Mouse (Mus musculus): ENCODE measurements around the gene Myt1. TPM values are rescaled to one million over a fixed set of nuclear protein-coding genes. Genes with fewer than 3 reads are reported as not detected.

The Myt1 gene
- polyA plus RNA-seq (2017; shearing (Covaris generic)) = not detected

DNA sequence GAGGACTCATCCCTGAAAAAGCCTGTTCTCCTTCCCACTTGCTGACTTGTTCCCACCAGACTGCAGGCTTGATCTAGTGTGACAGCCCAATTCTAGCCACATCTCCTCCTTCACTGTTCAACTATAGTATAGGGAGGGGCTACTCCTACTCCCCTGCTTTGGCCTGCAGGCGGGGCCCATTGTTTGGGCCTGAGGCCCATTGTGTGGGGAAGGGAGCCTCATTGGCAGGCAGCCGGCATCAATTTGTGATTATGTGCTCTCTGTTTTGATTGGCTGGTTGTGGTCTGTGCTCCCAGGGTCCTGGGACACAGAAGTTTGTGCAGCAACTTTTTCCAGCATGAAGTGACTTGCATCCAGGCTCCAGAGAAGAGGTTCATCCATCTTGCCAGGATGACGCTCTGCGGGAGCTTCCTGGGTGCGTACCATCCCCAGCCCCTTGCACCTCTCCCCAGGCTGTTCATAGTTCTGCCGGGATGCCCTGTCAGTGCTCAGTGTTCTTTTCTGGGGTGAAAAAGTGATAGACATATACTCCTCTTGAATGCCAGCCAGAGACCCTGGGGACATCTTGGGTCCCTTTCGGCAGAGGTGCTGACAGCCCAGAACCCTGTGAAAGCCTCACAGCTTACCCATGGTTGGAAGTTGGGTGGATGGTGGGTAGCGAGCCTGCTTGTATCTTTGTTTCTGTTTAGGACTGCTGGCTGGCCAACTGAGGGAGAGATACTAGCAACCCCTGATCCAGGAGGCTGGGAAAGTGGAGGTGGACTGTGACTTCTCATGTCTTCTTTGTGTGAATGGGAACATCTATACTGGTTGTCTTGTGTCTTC lies at the start of gene Myt1:
Gene Myt1 (plus strand): TSS at position 327 of the 825 bp plus-strand sequence.

GRCm38 (mm10) chr2:181714903-181715326 lies 48.2 kb upstream of the Myt1 start, which contains the start of gene Oprl1:
Gene Oprl1 (plus strand): TSS chr2:181715016.

DNA sequence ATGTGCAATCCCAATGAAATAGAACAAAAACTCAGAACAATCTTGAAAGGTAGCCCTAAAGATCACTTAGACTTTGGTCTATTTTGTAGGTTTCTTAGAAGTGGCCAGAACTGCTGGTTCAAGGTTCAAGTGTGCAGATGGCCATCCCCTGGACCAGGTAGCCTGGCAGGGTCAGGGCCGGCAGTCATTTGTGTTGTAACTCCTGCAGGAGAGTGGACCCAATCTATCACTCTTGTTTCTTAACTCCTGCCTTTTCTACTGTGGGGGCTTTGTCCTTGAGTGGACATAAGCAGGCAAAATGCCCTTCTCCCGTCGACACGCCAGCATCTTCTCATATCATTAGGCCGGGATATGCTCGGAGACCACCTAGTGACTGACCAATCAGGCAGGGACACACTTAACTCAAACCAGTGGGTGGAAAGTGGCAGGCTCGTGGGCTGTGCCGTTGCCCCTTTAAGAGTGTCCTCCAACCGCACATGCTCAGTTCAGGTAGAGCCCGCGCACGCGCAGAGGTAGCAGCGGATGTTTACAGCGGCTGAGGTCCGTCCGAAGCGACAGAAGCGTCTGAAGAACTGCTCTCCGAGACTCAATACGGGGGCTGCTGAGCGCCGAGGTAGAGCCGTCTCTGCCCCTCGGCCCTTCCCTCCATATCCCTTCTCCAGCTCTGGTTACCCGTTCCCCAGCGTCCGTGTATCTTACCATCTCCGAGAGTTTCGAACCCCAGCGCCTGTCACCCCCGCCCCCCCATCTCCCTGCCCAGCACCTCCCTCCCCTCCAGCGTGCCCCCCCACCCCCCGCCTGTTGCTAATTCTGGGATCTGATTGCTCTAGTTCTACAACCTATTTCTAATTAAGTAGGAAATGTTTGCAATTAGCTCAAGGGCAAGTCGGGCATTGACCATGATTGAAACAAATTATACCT lies 74.5 kb downstream of the Myt1 start, which contains the start of gene Pcmtd2:
Gene Pcmtd2 (plus strand): TSS at position 483 of the 921 bp plus-strand sequence.

GRCm38 (mm10) chr2:181863791-181864535 lies 100.8 kb downstream of the Myt1 start, which contains the start of gene Polr3k:
Gene Polr3k (plus strand): TSS chr2:181864337.

Other genes starting within 250 kb of the Myt1 start
- gene Dnajc5, start 242.8 kb upstream of the Myt1 start, polyA plus RNA-seq (2017; shearing (Covaris generic)) = 85.7 TPM
- 197 TPM for gene Uckl1, start 178.4 kb upstream of the Myt1 start, polyA plus RNA-seq (2017; shearing (Covaris generic))
- gene Prpf6, start 171.5 kb upstream of the Myt1 start, polyA plus RNA-seq (2017; shearing (Covaris generic)) = 102 TPM
- gene Zfp512b, start 170.5 kb upstream of the Myt1 start, polyA plus RNA-seq (2017; shearing (Covaris generic)) = 18.5 TPM
- 6.1 TPM for gene Samd10, start 164.1 kb upstream of the Myt1 start, polyA plus RNA-seq (2017; shearing (Covaris generic))
- not detected for gene Gm29797, start 106.3 kb upstream of the Myt1 start, polyA plus RNA-seq (2017; shearing (Covaris generic))
- not detected for gene Sox18, start 91.7 kb upstream of the Myt1 start, polyA plus RNA-seq (2017; shearing (Covaris generic))
- 16.3 TPM for gene Tcea2, start 83.0 kb upstream of the Myt1 start, polyA plus RNA-seq (2017; shearing (Covaris generic))
- 239 TPM for gene Rgs19, start 69.4 kb upstream of the Myt1 start, polyA plus RNA-seq (2017; shearing (Covaris generic))
- not detected for gene Lkaaear1, start 64.9 kb upstream of the Myt1 start, polyA plus RNA-seq (2017; shearing (Covaris generic))
- 0.27 TPM for gene Oprl1, start 48.3 kb upstream of the Myt1 start, polyA plus RNA-seq (2017; shearing (Covaris generic))
- gene Pcmtd2, start 74.5 kb downstream of the Myt1 start, polyA plus RNA-seq (2017; shearing (Covaris generic)) = 85.1 TPM
- gene Polr3k, start 101.0 kb downstream of the Myt1 start, polyA plus RNA-seq (2017; shearing (Covaris generic)) = 32.1 TPM
- 0.10 TPM for gene Gm14496, start 227.8 kb downstream of the Myt1 start, polyA plus RNA-seq (2017; shearing (Covaris generic))

All from CD4-positive, CD25-positive, alpha-beta regulatory T cell, adult 9 weeks (primary cell).